Mouse (Mus musculus): ENCODE results near the gene Cacna2d1. TPM values are rescaled to one million over a fixed set of nuclear protein-coding genes. Genes with fewer than 3 reads are reported as not detected.

Gene Cacna2d1
- polyA plus RNA-seq, 1 experiment from 2014 or later = 13.3 TPM

GRCm38 (mm10) chr5:16410011-16410410, 475.5 kb downstream of the Cacna2d1 start:
- H3K36me3 ChIP-seq (ENCODE audit: insufficient read depth, low read length) = no peaks in the 10 kb centered on the region
- WGBS = 72% methylated on average over 8 of the region's 8 CpGs
- no peak for ATAC-seq (ENCODE audit: low FRiP score, low TSS enrichment)
- no peak overlapping the region for H3K4me2 ChIP-seq (replicated peaks; ENCODE audit: low read depth, low read length)
- no peaks in the 10 kb centered on the region for H3K9me3 ChIP-seq (ENCODE audit: low read length)
- no peak overlapping the region for H3K9ac ChIP-seq (replicated peaks; ENCODE audit: low read length)
- H3K4me1 ChIP-seq (ENCODE audit: insufficient read depth, low read length) = no peaks in the 10 kb centered on the region
- H3K27me3 ChIP-seq (ENCODE audit: insufficient read depth, low read length) = no peaks in the 10 kb centered on the region
- H3K27ac ChIP-seq (ENCODE audit: low read length) = no peak overlapping the region
- no peak overlapping the region for H3K4me3 ChIP-seq (ENCODE audit: low read length)

GRCm38 (mm10) chr5:16414693-16415092, 480.2 kb downstream of the Cacna2d1 start:
- H3K36me3 ChIP-seq (ENCODE audit: insufficient read depth, low read length) = no peaks in the 10 kb centered on the region
- no peaks in the 10 kb centered on the region for H3K4me1 ChIP-seq (ENCODE audit: insufficient read depth, low read length)
- no peaks in the 10 kb centered on the region for H3K9me3 ChIP-seq (ENCODE audit: low read length)
- H3K27me3 ChIP-seq (ENCODE audit: insufficient read depth, low read length) = no peaks in the 10 kb centered on the region
- no peak overlapping the region for H3K9ac ChIP-seq (replicated peaks; ENCODE audit: low read length)
- H3K4me3 ChIP-seq (ENCODE audit: low read length) = no peak overlapping the region
- no peak overlapping the region for H3K4me2 ChIP-seq (replicated peaks; ENCODE audit: low read depth, low read length)
- H3K27ac ChIP-seq (ENCODE audit: low read length) = no peak overlapping the region
- no peak for ATAC-seq (ENCODE audit: low FRiP score, low TSS enrichment)

GRCm38 (mm10) chr5:16417996-16418395, 483.5 kb downstream of the Cacna2d1 start:
- Histone ChIP-seq H3K36me3 (ENCODE audit: insufficient read depth, low read length) (no peaks in the 10 kb centered on the region), H3K9me3 (ENCODE audit: low read length) (no peaks in the 10 kb centered on the region), H3K27ac (ENCODE audit: low read length) (no peak overlapping the region), H3K4me3 (ENCODE audit: low read length) (no peak overlapping the region), H3K4me2 (replicated peaks; ENCODE audit: low read depth, low read length) (no peak overlapping the region), H3K27me3 (ENCODE audit: insufficient read depth, low read length) (no peaks in the 10 kb centered on the region), H3K4me1 (ENCODE audit: insufficient read depth, low read length) (no peaks in the 10 kb centered on the region), H3K9ac (replicated peaks; ENCODE audit: low read length) (no peak overlapping the region)
- WGBS = 69% methylated on average over 1 of the region's 1 CpGs
- no peak for ATAC-seq (ENCODE audit: low FRiP score, low TSS enrichment)

DNA sequence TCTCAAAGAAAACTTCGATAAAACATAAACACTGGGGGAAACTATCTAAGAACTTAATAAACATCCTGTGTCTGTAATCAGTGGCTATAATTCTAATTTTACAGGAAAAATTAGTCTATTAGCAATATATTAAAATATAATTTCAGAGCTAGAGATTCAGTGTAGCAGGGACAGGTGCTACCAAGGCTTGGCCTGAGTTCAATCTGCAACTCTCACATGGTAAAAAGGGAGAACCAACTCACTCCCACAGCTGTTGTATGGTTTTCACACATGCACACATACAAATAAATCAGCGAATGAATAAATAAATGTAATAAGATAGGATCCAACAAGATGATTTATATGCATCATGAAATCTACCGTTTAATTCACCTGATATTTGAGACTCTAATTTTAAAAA, 484.0 kb downstream of the Cacna2d1 start:
- no peak for ATAC-seq (ENCODE audit: low FRiP score, low TSS enrichment)
- Histone ChIP-seq H3K27ac (ENCODE audit: low read length) (no peak overlapping the region), H3K9me3 (ENCODE audit: low read length) (no peaks in the 10 kb centered on the region), H3K27me3 (ENCODE audit: insufficient read depth, low read length) (no peaks in the 10 kb centered on the region), H3K36me3 (ENCODE audit: insufficient read depth, low read length) (no peaks in the 10 kb centered on the region), H3K4me3 (ENCODE audit: low read length) (no peak overlapping the region), H3K4me1 (ENCODE audit: insufficient read depth, low read length) (no peaks in the 10 kb centered on the region), H3K9ac (replicated peaks; ENCODE audit: low read length) (no peak overlapping the region), H3K4me2 (replicated peaks; ENCODE audit: low read depth, low read length) (no peak overlapping the region)
- WGBS = 68% methylated on average over 3 of the region's 3 CpGs

Other genes with a start within 250 kb of the Cacna2d1 start
- not detected in 2 replicates for gene Speer4c, start 220.4 kb upstream of the Cacna2d1 start, polyA plus RNA-seq (2015; fragmentation: Nextera tagmentation; extraction: Ambion mirVana)